Mouse (Mus musculus) right cerebral cortex, adult 2 months (tissue): Measurements from ENCODE around the gene Nelfb.

Experiments
- DNase-seq, 2 experiments: peaks; one replicate each; pipeline ENCODE4 v3.0.0; 2021 to 2022; ENCODE audit warnings: low spot score in 2 of 2

Nelfb gene

GRCm38 (mm10) chr2:25230581-25230980 is 19.3 kb upstream of the Nelfb start:
- DNase-seq: no peak

DNA sequence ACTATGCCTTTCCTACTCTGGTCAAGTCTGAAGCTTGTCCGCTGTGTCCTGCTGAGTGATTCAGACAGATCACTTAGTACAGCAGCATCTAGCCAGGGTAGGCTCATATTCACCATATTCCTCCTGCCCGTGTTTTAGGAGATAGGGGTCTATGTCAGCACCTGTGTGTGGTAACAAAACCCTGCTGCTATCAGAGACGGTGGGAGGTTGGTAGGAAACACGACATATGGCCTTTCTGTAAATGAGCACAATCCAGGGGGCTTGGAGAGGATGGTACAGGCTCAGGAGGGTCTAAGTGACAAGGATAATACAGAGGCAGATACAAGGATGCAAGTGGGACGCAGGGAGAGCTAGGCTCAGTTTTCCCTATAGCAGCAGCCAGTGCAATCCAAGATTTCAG is 18.3 kb upstream of the Nelfb start:
- DNase-seq: no peak

DNA sequence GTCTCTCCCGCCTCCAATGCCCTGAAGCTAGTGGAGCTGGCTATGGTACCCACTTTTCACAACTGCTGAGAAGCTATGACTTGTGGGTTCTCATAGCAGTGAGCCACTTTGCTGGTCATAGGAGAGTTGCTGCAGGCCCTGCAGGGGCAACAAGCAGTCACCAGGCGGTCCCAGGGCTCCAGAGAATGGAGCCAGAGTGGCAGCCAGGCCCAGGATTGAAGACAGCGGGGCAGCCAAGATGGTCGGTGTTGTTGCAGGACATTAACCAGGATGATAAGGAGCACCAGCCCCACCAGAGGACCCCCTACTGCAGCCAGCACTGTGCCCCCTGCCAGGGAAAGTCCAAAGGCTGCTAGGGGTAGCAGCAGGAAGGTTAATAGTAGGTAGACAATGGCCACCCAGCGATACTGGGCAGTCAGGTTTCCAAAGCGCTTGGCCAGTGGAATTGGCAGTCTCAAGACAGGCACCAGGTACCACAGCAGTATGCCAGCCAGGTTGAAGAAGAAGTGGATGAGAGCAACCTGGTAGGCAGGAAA is 17.8 kb upstream of the Nelfb start:
- no peak for DNase-seq

DNA sequence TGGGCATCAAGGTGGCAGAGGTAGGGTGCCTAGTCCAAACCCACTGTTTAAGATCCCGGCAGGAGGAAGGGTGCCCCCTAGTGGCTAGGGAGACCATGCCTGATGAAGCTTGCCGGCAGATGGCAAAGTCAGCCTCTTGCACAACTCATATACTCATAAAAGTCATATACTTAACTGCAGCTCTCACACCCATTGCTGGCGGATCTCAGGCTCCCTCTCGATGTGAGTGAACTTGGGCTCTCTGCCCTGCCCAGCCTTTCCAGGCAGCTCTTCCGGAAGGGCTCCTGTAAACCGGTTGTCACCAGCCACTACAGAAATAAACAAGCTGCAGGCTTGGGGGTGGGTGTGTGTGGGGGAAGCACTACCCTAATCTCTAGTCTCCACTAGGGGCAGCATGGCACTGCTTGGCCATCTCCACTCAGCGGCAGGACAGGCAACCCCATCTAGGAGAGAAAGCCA is 17.2 kb upstream of the Nelfb start:
- DNase-seq: peak; percentile 81 to 86

DNA sequence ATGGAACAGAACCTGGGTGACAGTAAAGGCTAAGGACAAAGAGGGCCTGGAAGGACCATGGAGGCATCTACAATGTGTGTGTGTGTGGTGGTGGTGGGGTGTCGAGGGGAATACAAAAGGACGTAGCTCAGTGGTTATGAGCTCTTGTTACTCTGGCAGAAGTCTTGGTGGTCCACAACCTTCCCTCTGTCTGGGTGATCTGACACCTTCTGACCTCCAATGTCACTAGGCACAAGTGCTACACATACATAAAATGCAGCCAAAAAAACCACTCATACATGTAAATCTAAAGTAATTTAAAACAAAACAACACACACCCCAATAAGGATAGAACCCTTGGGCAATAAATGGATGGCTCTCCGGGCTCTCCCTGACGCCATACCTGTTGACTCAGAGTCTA is 16.1 kb upstream of the Nelfb start:
- no peak for DNase-seq

DNA sequence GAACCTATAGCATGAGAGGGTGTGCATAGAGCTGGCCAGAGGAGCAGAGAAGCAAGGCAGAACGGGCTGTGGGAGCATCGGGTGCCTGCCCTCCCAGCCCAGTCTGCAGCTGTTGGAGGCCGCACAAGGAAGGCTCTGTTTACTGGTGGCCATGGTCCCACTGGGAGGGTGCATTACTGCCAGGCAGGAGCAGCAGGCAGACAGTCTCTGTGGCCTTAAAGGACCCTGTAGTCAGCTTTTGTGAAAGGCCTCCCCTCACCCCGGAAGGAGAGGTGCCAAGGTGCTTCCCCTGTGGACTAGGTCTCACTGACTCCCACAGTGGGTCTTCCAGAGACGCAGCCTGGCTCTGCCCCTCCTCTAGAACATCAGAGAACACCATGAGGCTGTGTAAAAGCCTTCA is 15.6 kb upstream of the Nelfb start:
- peak; percentile 31 to 44 for DNase-seq

DNA sequence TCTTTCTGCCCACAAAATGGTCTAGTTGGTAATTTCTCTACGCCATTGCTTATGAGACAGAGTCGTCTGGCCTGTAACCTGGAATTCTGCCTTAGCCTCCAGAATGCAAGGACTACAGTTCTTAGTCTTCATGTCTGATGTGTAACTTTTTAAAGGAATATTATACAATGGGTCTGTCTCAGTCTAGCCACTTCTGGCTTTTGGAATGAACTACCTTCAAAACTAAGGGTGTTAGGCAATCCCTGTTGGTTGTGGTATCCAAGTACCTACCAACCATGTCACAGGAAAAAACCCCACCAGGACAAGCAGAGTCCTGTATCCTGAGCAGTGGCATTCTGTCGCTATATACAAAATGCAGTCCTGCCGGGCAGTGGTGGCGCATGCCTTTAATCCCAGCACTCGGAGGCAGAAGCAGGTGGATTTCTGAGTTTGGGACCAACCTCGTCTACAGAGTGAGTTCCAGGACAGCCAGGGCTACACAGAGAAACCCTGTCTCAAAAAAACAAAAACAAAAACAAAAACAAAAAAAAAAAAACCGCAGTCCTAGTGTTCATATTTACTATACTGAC is 14.6 kb upstream of the Nelfb start:
- no peak for DNase-seq

GRCm38 (mm10) chr2:25224766-25225752 is 13.8 kb upstream of the Nelfb start:
- DNase-seq: peak; percentile 99

- no peak for DNase-seq
Measured at GRCm38 (mm10) chr2:25224492-25224765, 13.1 kb upstream of the Nelfb start, which contains the start of gene Tubb4b. TSS of gene Tubb4b (minus strand) at chr2:25224702.

DNA sequence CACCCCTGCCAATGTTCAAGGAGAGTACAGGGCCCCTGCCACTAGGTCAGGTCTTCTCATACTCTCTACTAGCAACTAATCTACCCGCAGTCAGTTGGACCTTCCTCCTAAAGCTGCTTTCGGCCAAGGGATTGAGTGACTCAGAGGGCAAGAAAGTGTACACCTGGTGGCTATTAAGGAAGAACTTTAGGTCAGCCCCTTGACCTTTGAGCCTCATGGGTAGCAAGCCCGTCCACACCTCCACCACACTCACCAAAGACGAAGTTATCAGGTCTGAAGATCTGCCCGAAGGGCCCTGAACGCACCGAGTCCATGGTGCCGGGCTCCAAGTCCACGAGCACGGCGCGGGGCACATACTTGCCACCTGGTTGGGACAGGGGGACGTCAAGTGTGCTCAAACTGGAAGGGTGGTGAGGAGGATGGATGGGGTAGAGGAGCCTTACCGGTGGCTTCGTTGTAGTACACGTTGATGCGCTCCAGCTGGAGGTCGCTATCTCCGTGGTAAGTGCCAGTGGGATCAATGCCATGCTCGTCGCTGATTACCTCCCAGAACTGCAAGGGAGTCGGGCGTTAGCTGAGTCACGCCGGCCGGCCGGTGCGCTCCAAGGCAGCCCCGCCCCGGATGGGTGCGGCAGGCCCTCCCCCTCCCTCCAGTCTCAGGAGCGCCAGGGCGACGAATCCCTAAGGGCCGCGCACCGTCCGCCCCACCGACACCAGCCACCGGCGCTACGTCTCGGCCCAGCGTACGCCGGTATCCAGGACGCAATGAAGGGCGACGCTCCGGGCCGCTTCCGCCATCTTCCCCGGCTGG is 12.6 kb upstream of the Nelfb start:
- peak; percentile 73 to 75 for DNase-seq

DNA sequence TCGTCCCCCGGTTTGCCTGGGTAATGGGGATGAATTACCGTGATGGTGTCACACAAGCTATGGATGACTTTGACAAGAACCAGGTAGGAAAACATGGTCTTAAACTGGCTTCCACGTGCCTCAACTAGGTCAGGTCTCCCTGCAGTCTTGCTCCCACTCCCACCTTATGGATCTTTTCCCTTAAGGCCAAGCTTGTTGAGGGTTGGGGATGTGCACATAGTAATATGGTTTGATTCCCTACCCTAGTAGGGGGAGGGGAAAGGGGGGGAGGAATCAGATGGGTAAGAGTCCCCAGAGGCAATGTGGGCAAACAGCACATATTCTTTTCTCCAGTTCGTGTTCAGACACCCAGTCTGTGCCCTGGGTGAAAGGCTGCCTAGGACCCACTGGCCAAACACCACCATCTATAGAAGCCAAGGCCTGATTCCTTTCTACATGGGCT is 10.1 kb upstream of the Nelfb start:
- DNase-seq: no peak

DNA sequence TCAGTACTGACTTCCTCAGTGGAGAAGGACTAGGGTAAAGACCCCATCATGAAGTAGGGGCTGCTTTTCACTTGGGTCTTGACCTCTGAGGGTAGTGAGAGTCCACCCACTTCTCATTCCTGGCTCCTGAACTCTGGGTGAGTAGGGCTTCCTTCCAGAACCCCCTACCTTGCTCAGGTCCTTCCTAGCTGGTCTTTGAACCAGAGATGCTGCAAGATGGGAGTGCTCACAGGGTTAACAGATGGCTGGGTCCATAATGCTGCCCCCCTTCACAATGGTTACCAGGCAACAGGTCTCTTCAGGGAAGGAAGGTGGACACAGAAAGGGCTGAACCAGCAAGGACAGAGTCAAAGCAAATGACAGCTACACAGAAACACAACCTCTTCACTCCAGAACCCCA is 7.2 kb upstream of the Nelfb start, which contains the start of gene Fam166a:
Gene Fam166a, plus strand, starts transcription at position 301 of the 400 bp plus-strand sequence.
- no peak for DNase-seq

DNA sequence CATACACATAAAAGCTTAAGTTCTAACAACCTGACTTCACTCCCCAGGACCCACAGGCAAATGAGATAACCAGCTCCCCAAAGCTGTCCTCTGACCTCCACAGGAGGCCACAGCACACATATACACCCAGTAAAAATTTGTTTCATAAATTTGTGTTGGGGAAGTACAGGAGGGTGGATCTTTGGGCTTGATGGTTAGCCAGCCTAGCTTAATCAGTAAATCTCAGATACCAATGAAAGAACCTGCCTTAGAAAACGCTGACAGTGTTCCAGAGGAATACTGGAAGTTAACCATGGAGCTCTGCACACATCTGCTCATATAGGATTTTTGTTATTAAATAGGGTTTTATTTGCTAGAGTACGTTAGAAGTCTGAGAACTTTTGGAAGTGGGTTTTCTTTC is 6.4 kb upstream of the Nelfb start:
- no peak for DNase-seq

GRCm38 (mm10) chr2:25214444-25214843 is 3.2 kb upstream of the Nelfb start, which contains the start of gene Stpg3:
TSS of gene Stpg3 (minus strand) at chr2:25214637.
- DNase-seq: no peak

DNA sequence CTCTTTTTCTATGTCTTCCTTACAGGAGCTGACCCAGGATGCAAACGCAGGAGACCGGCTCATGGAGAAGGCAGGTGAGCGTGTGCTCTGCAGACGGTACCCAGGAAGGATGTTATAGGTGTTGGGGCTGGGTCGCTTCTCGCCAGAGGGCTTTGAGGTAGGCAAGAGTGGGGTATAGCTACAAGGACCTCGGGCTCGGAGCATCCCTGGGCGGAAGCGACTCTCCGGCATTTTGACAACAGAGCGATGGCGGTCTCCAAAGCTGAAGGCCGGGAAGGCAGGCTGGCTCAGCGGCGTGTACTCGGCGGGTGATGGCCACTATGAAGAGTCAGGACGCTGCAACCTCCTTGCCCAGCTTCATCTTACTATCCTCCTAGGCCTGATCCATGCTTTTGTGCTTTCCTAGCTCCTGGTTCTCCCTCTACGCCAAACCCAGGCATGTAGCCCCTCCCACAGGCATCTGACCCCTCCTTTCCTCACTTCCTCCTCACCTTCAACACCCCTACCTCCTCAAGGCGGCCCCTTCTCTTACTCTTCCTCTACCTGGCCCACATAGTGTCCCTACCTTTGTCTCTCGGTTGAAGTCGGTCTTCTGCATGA is 2.1 kb upstream of the Nelfb start:
- no peak for DNase-seq

DNA sequence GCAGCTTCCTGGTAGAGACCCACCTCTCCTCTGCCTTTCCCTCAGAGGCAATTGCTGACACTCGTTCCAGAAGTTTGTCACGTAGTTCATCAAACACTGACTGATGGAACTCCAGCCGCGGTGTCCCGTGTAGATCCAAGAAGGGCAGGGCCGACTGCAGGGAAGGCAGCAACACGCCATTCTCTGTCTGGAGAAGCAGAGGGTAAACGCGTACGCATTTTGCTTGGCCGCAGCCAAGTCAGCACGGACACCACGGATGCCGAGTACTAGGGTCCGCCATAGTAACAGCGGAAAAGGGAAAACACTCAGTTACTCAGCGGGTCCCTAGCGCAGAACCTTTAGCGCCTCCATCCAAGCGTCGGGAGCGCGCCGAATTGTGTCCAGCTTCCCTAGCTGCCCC is 603 bp downstream of the Nelfb start:
- peak in 1 of 2 experiments; percentile 28 for DNase-seq

DNA sequence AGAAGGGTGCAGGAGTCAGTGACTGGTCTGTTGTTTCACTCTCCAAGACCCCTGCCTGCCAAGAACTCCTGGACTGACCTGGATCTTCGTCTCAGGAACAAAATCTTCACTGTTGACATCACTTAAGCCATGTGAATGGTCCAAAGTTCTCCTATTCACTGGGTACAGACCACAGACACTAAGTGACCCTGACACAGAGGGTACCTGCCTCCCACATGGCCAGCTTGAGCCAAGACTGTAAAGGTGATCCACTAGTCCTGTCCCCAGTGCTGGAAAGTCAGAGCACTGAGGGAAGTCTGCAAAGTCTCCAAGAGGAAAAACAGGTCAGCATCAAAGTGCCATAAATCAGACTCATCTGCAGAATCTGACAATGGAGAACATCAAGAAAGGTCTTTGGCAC is 3.7 kb downstream of the Nelfb start:
- no peak for DNase-seq

DNA sequence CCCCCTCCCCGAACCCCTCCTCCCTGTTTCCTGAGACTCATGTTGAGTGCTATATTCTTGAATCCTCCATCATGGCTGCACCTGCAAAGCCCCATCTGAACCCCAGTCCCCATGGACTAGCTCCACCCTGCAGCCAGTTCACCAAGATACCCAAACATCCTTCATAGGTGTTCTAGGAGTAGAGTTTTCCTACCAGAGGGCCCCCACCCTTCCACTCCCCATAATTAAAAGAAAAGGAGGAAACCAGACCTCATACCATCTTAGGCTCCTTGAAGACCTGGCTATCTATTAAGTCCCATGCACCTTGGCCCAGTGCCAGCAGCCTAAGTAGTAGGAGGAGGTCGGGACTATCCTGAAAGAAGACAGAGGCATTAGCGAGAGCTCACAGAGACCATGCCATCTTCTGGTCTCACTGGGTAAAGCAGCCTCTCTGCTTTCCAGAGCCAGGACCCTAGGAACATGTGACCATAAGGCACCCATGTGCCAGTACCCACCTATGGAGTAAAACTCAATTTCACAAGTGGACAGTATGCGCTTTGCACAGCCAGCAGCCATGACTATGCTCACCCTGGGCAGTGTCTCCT is 7.6 kb downstream of the Nelfb start:
- DNase-seq: no peak

GRCm38 (mm10) chr2:25200631-25201030 is 10.7 kb downstream of the Nelfb start:
- no peak for DNase-seq

DNA sequence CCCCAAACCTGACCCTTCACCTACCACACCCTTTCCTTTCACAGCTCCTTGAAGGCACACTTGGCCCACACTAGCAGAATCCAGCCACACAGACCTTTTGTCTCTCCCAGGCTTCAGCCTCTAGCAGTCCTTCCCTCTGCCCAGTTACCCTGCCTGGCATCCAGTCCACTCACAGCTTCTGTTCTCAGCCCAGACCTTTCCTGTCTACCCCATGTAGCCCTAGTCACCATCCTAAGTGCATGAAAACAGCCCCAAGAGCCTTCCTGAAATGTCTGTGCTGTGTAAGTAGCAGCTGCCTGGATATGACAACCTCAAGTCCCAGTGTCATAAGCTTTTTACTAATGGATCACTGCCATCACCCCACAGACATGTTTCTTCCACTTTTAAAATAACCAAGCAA is 13.3 kb downstream of the Nelfb start:
- DNase-seq: no peak

DNA sequence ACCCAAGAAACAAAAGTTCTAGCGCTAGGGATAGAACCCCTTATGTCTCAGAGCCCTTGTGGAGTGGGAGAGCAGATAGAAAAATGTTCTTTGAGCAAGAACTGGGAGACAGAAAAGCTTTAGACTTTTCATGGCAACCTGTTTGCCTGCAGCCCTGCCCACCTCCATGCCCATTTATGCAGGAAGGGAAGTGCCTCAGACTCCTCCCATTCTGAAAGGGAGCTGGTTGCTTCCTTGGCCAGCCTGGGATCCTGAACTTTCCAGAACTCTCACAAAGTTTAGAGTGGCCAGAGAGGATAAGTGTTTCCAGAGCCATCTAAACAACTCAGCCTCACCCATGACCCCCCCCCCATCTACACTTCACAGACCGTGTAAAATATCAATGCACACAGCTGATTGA is 14.1 kb downstream of the Nelfb start:
- DNase-seq: no peak
